Mouse (Mus musculus): Measurements from ENCODE around the gene Cd48. TPM values are rescaled to one million over a fixed set of nuclear protein-coding genes. Genes with fewer than 3 reads are reported as not detected.
"Not testable (repeated sequence)": the region's sequence is repeated elsewhere in the genome, so short reads cannot be mapped to it uniquely, and the experiment has no call there.

Cd48 gene
- polyA plus RNA-seq, 1 experiment from 2014 or later: not detected

GRCm38 (mm10) chr1:171698983-171699382 lies 17.2 kb downstream of the Cd48 start:
- POLR2A ChIA-PET: no interaction called here
- no peak for ATAC-seq

GRCm38 (mm10) chr1:171713736-171714135 lies 31.9 kb downstream of the Cd48 start:
- DNase-seq (ENCODE audit: low read depth, low spot score); in situ Hi-C loops (cut with MboI; ENCODE audit: low pct_unique_long_range_greater_than_20kb); H3K27me3 ChIP-seq; POLR2A ChIA-PET; CTCF ChIA-PET; ATAC-seq: not testable (repeated sequence)

More at GRCm38 (mm10) chr1:171698983-171699382, 17.2 kb downstream of the Cd48 start:
- in situ Hi-C loops (cut with MboI; ENCODE audit: low pct_unique_long_range_greater_than_20kb): no loop called here
- no peaks in the 10 kb centered on the region for H3K27me3 ChIP-seq
- DNase-seq (ENCODE audit: low read depth, low spot score): no peak
- CTCF ChIA-PET: no interaction called here
- TF ChIP-seq CTCF (IDR thresholded peaks at IDR 0.05): no peak

- DNase-seq (ENCODE audit: low read depth, low spot score): no peak
- no peak for TF ChIP-seq CTCF (IDR thresholded peaks at IDR 0.05)
- ATAC-seq: no peak
- POLR2A ChIA-PET: no interaction called here
- in situ Hi-C loops (cut with MboI; ENCODE audit: low pct_unique_long_range_greater_than_20kb): no loop called here
- CTCF ChIA-PET: interaction anchor here (1.4 kb wide), 1 partner anchor 8 kb away, joined by 3 read pairs; no protein-coding TSS in a partner anchor
- no peaks in the 10 kb centered on the region for H3K27me3 ChIP-seq
Measured at GRCm38 (mm10) chr1:171715434-171715833, 33.6 kb downstream of the Cd48 start.

GRCm38 (mm10) chr1:171716232-171716631 lies 34.4 kb downstream of the Cd48 start:
- CTCF ChIA-PET: interaction anchor here (1.4 kb wide), 1 partner anchor 9 kb away, joined by 3 read pairs; no protein-coding TSS in a partner anchor
- no peaks in the 10 kb centered on the region for H3K27me3 ChIP-seq
- TF ChIP-seq CTCF (IDR thresholded peaks at IDR 0.05): no peak
- in situ Hi-C loops (cut with MboI; ENCODE audit: low pct_unique_long_range_greater_than_20kb): no loop called here
- DNase-seq (ENCODE audit: low read depth, low spot score): no peak
- no peak for ATAC-seq
- POLR2A ChIA-PET: no interaction called here

- ChIA-PET CTCF (no interaction called here), POLR2A (no interaction called here)
- H3K27me3 ChIP-seq: no peaks in the 10 kb centered on the region
- no peak for DNase-seq (ENCODE audit: low read depth, low spot score)
- in situ Hi-C loops (cut with MboI; ENCODE audit: low pct_unique_long_range_greater_than_20kb): no loop called here
- TF ChIP-seq CTCF (IDR thresholded peaks at IDR 0.05): no peak
- no peak for ATAC-seq
Measured at GRCm38 (mm10) chr1:171731195-171731594, 49.4 kb downstream of the Cd48 start.

- POLR2A ChIA-PET: no interaction called here
Measured at GRCm38 (mm10) chr1:171734898-171735297, 53.1 kb downstream of the Cd48 start.

GRCm38 (mm10) chr1:171748127-171748969 lies 66.5 kb downstream of the Cd48 start:
- in situ Hi-C loops (cut with MboI; ENCODE audit: low pct_unique_long_range_greater_than_20kb): no loop called here
- POLR2A ChIA-PET: no interaction called here
- ATAC-seq (no peak), DNase-seq (ENCODE audit: low read depth, low spot score) (no peak)
- no peaks in the 10 kb centered on the region for H3K27me3 ChIP-seq
- no peak for TF ChIP-seq CTCF (IDR thresholded peaks at IDR 0.05)
- CTCF ChIA-PET: no interaction called here

More at GRCm38 (mm10) chr1:171734898-171735297, 53.1 kb downstream of the Cd48 start:
- no peaks in the 10 kb centered on the region for H3K27me3 ChIP-seq
- CTCF ChIA-PET: interaction anchor here (0.8 kb wide), 1 partner anchor 9 kb away, joined by 4 read pairs; no protein-coding TSS in a partner anchor
- in situ Hi-C loops (cut with MboI; ENCODE audit: low pct_unique_long_range_greater_than_20kb): no loop called here
- DNase-seq (ENCODE audit: low read depth, low spot score): no peak
- TF ChIP-seq CTCF (IDR thresholded peaks at IDR 0.05): no peak
- ATAC-seq: no peak

Other genes with a start within 250 kb of the Cd48 start
- 33.8 TPM for gene F11r, start 244.5 kb upstream of the Cd48 start, polyA plus RNA-seq (2021)
- 5.5 TPM for gene Alyref2, start 178.5 kb upstream of the Cd48 start, polyA plus RNA-seq (2021)
- 1.0 TPM for gene Itln1, start 146.7 kb upstream of the Cd48 start, polyA plus RNA-seq (2021)
- not detected for gene Cd244a, start 122.8 kb upstream of the Cd48 start, polyA plus RNA-seq (2021)
- gene Ly9, start 74.6 kb upstream of the Cd48 start, polyA plus RNA-seq (2021): not detected
- gene Slamf7, start 29.0 kb upstream of the Cd48 start, polyA plus RNA-seq (2021): not detected
- gene Slamf1, start 85.1 kb downstream of the Cd48 start, polyA plus RNA-seq (2021): 0.01 TPM
- gene Cd84, start 157.7 kb downstream of the Cd48 start, polyA plus RNA-seq (2021): 0.01 TPM
- not detected for gene Gm10521, start 213.7 kb downstream of the Cd48 start, polyA plus RNA-seq (2021)
- gene Slamf6, start 235.5 kb downstream of the Cd48 start, polyA plus RNA-seq (2021): not detected

Data from Patski (cell line).